Mouse (Mus musculus): ENCODE measurements around the gene Ndufv2. TPM values are rescaled to one million over a fixed set of nuclear protein-coding genes. Genes with fewer than 3 reads are reported as not detected.

Gene Ndufv2
- total and polyA plus RNA-seq, 2 experiments from 2014 or later = 73.6 to 484 TPM

GRCm38 (mm10) chr17:66085038-66085437 lies 16.3 kb downstream of the Ndufv2 start:
- Histone ChIP-seq H3K9ac (replicated peaks; ENCODE audit: low read length) (no peak overlapping the region), H3K4me2 (ENCODE audit: low read depth, low read length) (no peak overlapping the region), H3K36me3 (ENCODE audit: insufficient read depth, low read length) (peaks cover 3% of the 10 kb centered on the region; the same call in 1 of the 2 replicates), H3K4me1 (ENCODE audit: insufficient read depth, low read length) (no peaks in the 10 kb centered on the region), H3K27me3 (ENCODE audit: insufficient read depth, low read length) (no peaks in the 10 kb centered on the region), H3K4me3 (ENCODE audit: low read length) (no peak overlapping the region), H3K27ac (no peak overlapping the region), H3K9me3 (ENCODE audit: low read length) (no peaks in the 10 kb centered on the region)
- no peak for DNase-seq (ENCODE audit: low spot score)
- no peak for TF ChIP-seq CTCF (IDR thresholded peaks at IDR 0.05; ENCODE audit: low read depth)
- no peak for ATAC-seq
- WGBS = 100% methylated on average over 1 of the region's 1 CpGs

- Histone ChIP-seq H3K4me1 (ENCODE audit: insufficient read depth, low read length) (no peaks in the 10 kb centered on the region), H3K4me2 (ENCODE audit: low read depth, low read length) (no peak overlapping the region), H3K9me3 (ENCODE audit: low read length) (no peaks in the 10 kb centered on the region), H3K27ac (no peak overlapping the region), H3K9ac (replicated peaks; ENCODE audit: low read length) (no peak overlapping the region), H3K36me3 (ENCODE audit: insufficient read depth, low read length) (peaks cover 3% of the 10 kb centered on the region; the same call in 1 of the 2 replicates), H3K27me3 (ENCODE audit: insufficient read depth, low read length) (no peaks in the 10 kb centered on the region), H3K4me3 (ENCODE audit: low read length) (no peak overlapping the region)
- TF ChIP-seq CTCF (IDR thresholded peaks at IDR 0.05; ENCODE audit: low read depth) = peak; percentile 13; the same call in 1 of the 2 replicates
- 79% methylated on average over 1 of the region's 1 CpGs for WGBS
- DNase-seq (ENCODE audit: low spot score) (no peak), ATAC-seq (no peak)
Observed at GRCm38 (mm10) chr17:66084486-66084885, 16.9 kb downstream of the Ndufv2 start.

- TF ChIP-seq CTCF (IDR thresholded peaks at IDR 0.05; ENCODE audit: low read depth) = no peak
- no peaks in the 10 kb centered on the region for H3K27me3 ChIP-seq (ENCODE audit: insufficient read depth, low read length)
- ATAC-seq (no peak; the same call in 1 of the 2 replicates), DNase-seq (ENCODE audit: low spot score) (no peak)
- H3K4me3 ChIP-seq (ENCODE audit: low read length) = peak overlapping the region; percentile 95
- peaks cover 4% of the 10 kb centered on the region; the same call in 1 of the 2 replicates for H3K36me3 ChIP-seq (ENCODE audit: insufficient read depth, low read length)
- H3K4me2 ChIP-seq (ENCODE audit: low read depth, low read length) = peak overlapping the region; percentile 76
- WGBS = under 1% methylated on average over 23 of the region's 23 CpGs
- peaks cover 5% of the 10 kb centered on the region; the same call in 1 of the 2 replicates for H3K4me1 ChIP-seq (ENCODE audit: insufficient read depth, low read length)
- H3K9me3 ChIP-seq (ENCODE audit: low read length) = no peaks in the 10 kb centered on the region
- H3K9ac ChIP-seq (replicated peaks; ENCODE audit: low read length) = peak overlapping the region; percentile 92
- peak overlapping the region; percentile 98 for H3K27ac ChIP-seq
Observed at GRCm38 (mm10) chr17:66077437-66077850, 23.9 kb downstream of the Ndufv2 start.

GRCm38 (mm10) chr17:66076934-66077333 lies 24.4 kb downstream of the Ndufv2 start, which contains the start of gene Ankrd12:
Ankrd12 (minus strand) TSS chr17:66077089.
- DNase-seq (ENCODE audit: low spot score) (peak; percentile 97), ATAC-seq (peak; percentile 99)
- H3K27me3 ChIP-seq (ENCODE audit: insufficient read depth, low read length) = no peaks in the 10 kb centered on the region
- TF ChIP-seq CTCF (IDR thresholded peaks at IDR 0.05; ENCODE audit: low read depth) = no peak
- peaks cover 4% of the 10 kb centered on the region; the same call in 1 of the 2 replicates for H3K36me3 ChIP-seq (ENCODE audit: insufficient read depth, low read length)
- peak within 1 kb of the TSS; percentile 98 for H3K27ac ChIP-seq
- peak within 1 kb of the TSS; percentile 92 for H3K9ac ChIP-seq (replicated peaks; ENCODE audit: low read length)
- peak within 1 kb of the TSS; percentile 76 for H3K4me2 ChIP-seq (ENCODE audit: low read depth, low read length)
- peaks cover 5% of the 10 kb centered on the region; the same call in 1 of the 2 replicates for H3K4me1 ChIP-seq (ENCODE audit: insufficient read depth, low read length)
- no peaks in the 10 kb centered on the region for H3K9me3 ChIP-seq (ENCODE audit: low read length)
- peak within 1 kb of the TSS; percentile 95 for H3K4me3 ChIP-seq (ENCODE audit: low read length)
- WGBS = under 1% methylated on average over 49 of the region's 53 CpGs

GRCm38 (mm10) chr17:66076174-66076927 lies 25.0 kb downstream of the Ndufv2 start:
- no peaks in the 10 kb centered on the region for H3K27me3 ChIP-seq (ENCODE audit: insufficient read depth, low read length)
- H3K4me3 ChIP-seq (ENCODE audit: low read length) = peak overlapping the region; percentile 95
- no peaks in the 10 kb centered on the region for H3K9me3 ChIP-seq (ENCODE audit: low read length)
- DNase-seq (ENCODE audit: low spot score) (peak; percentile 75), ATAC-seq (peak; percentile 83)
- under 1% methylated on average over 78 of the region's 95 CpGs for WGBS
- peak overlapping the region; percentile 98 for H3K27ac ChIP-seq
- TF ChIP-seq CTCF (IDR thresholded peaks at IDR 0.05; ENCODE audit: low read depth) = no peak
- H3K4me2 ChIP-seq (ENCODE audit: low read depth, low read length) = peak overlapping the region; percentile 76
- H3K9ac ChIP-seq (replicated peaks; ENCODE audit: low read length) = peak overlapping the region; percentile 92
- H3K36me3 ChIP-seq (ENCODE audit: insufficient read depth, low read length) = peaks cover 4% of the 10 kb centered on the region; the same call in 1 of the 2 replicates
- peaks cover 5% of the 10 kb centered on the region; the same call in 1 of the 2 replicates for H3K4me1 ChIP-seq (ENCODE audit: insufficient read depth, low read length)

- H3K36me3 ChIP-seq (ENCODE audit: insufficient read depth, low read length) = peaks cover 4% of the 10 kb centered on the region; the same call in 1 of the 2 replicates
- TF ChIP-seq CTCF (IDR thresholded peaks at IDR 0.05; ENCODE audit: low read depth) = no peak
- H3K4me3 ChIP-seq (ENCODE audit: low read length) = peak overlapping the region; percentile 95
- H3K27ac ChIP-seq = peak overlapping the region; percentile 98
- ATAC-seq (no peak), DNase-seq (ENCODE audit: low spot score) (no peak)
- peak overlapping the region; percentile 92 for H3K9ac ChIP-seq (replicated peaks; ENCODE audit: low read length)
- WGBS = 4% methylated on average over 12 of the region's 12 CpGs
- peaks cover 5% of the 10 kb centered on the region; the same call in 1 of the 2 replicates for H3K4me1 ChIP-seq (ENCODE audit: insufficient read depth, low read length)
- H3K27me3 ChIP-seq (ENCODE audit: insufficient read depth, low read length) = no peaks in the 10 kb centered on the region
- H3K4me2 ChIP-seq (ENCODE audit: low read depth, low read length) = peak overlapping the region; percentile 76
- H3K9me3 ChIP-seq (ENCODE audit: low read length) = no peaks in the 10 kb centered on the region
Observed at GRCm38 (mm10) chr17:66075827-66076173, 25.6 kb downstream of the Ndufv2 start.

Measured in hindbrain, postnatal 0 days (tissue).